Mouse (Mus musculus) heart, adult 10 weeks (tissue): Measurements from ENCODE around the gene Olfr1446. TPM values are rescaled to one million over a fixed set of nuclear protein-coding genes. Genes with fewer than 3 reads are reported as not detected.

Source experiments
- polyA plus RNA-seq: library from polyadenylated mRNA; stranded (reverse); fragments of 350-450 nt; fragmentation: Illumina TruSeq; extraction: RNeasy Lipid Tissue Mini Kit (QIAGEN cat#74804); gene quantifications from one replicate; pipeline ENCODE4 v1.2.3, GENCODE M21; 2014; ENCODE audit warnings: low read depth, low replicate concordance

Gene Olfr1446
- not detected for polyA plus RNA-seq

GRCm38 (mm10) chr19:12893424-12893823, at the start of gene Olfr1446:
Olfr1446 (minus strand) TSS chr19:12893524.

GRCm38 (mm10) chr19:12930540-12930939, 37.2 kb upstream of the Olfr1446 start, which contains the start of gene Olfr1449:
Olfr1449 (plus strand) TSS chr19:12930840.

GRCm38 (mm10) chr19:12924319-12924718, 31.0 kb upstream of the Olfr1446 start, which contains the start of gene Olfr1448:
Olfr1448 (minus strand) TSS chr19:12924419.

GRCm38 (mm10) chr19:12903643-12904042, 10.3 kb upstream of the Olfr1446 start, which contains the start of gene Olfr1447:
Olfr1447 (minus strand) TSS chr19:12903743.

GRCm38 (mm10) chr19:12883555-12883954, 9.8 kb downstream of the Olfr1446 start, which contains the start of gene Olfr1445:
Olfr1445 (plus strand) TSS chr19:12883855.

GRCm38 (mm10) chr19:12856983-12857382, 36.3 kb downstream of the Olfr1446 start, which contains the start of gene Olfr1444:
Olfr1444 (plus strand) TSS chr19:12857283.

GRCm38 (mm10) chr19:12846382-12846781, 46.9 kb downstream of the Olfr1446 start, which contains the start of gene Gm5244:
Gm5244 (plus strand) TSS chr19:12846682.

Other genes starting within 250 kb of the Olfr1446 start
- gene Olfr1442, start 223.1 kb downstream of the Olfr1446 start, polyA plus RNA-seq = not detected
- not detected for gene Olfr1443, start 215.4 kb downstream of the Olfr1446 start, polyA plus RNA-seq
- not detected for gene Keg1, start 197.7 kb downstream of the Olfr1446 start, polyA plus RNA-seq
- 3.9 TPM for gene Cntf, start 127.9 kb downstream of the Olfr1446 start, polyA plus RNA-seq
- gene Zfp91, start 97.4 kb downstream of the Olfr1446 start, polyA plus RNA-seq = 60.2 TPM
- 0.81 TPM for gene Lpxn, start 97.3 kb downstream of the Olfr1446 start, polyA plus RNA-seq
- gene Gm5244, start 46.8 kb downstream of the Olfr1446 start, polyA plus RNA-seq = not detected
- not detected for gene Olfr1444, start 36.2 kb downstream of the Olfr1446 start, polyA plus RNA-seq
- not detected for gene Olfr1445, start 9.7 kb downstream of the Olfr1446 start, polyA plus RNA-seq
- gene Olfr1447, start 10.2 kb upstream of the Olfr1446 start, polyA plus RNA-seq = not detected
- gene Olfr1448, start 30.9 kb upstream of the Olfr1446 start, polyA plus RNA-seq = not detected
- gene Olfr1449, start 37.3 kb upstream of the Olfr1446 start, polyA plus RNA-seq = not detected
- gene Olfr1450, start 56.7 kb upstream of the Olfr1446 start, polyA plus RNA-seq = not detected
- not detected for gene Olfr1451, start 101.5 kb upstream of the Olfr1446 start, polyA plus RNA-seq
- gene Olfr1453, start 134.8 kb upstream of the Olfr1446 start, polyA plus RNA-seq = not detected
- not detected for gene Olfr1454, start 167.1 kb upstream of the Olfr1446 start, polyA plus RNA-seq
- not detected for gene Olfr1457, start 204.4 kb upstream of the Olfr1446 start, polyA plus RNA-seq
- not detected for gene Olfr1458, start 213.3 kb upstream of the Olfr1446 start, polyA plus RNA-seq